Mouse (Mus musculus) MEL (cell line): ENCODE data around the gene Med23. TPM values are rescaled to one million over a fixed set of nuclear protein-coding genes. Genes with fewer than 3 reads are reported as not detected.

Experiments
- DNase-seq: peaks from one replicate; pipeline ENCODE4 v3.0.0; 2011; ENCODE audit warnings: low read depth, low spot score
- H3K27ac ChIP-seq: 2 replicates; pipeline ENCODE4 v1.5.1; 2012; ENCODE audit warnings: low read depth, mild to moderate bottlenecking, control low read depth, low read length, moderate library complexity; ENCODE audit not compliant: control insufficient read depth
- H3K27me3 ChIP-seq, 2 experiments: fragments of 150-350 bp in 1 of 2; sonication (generic) in 1 of 2; 2 replicates each; pipeline ENCODE4 v1.6.1; 2012; ENCODE audit warnings: low read length in 2 of 2, mild to moderate bottlenecking in 2 of 2, improper control_type of control experiment in 1 of 2, moderate library complexity in 1 of 2; ENCODE audit not compliant: insufficient read depth in 2 of 2, control insufficient read depth in 1 of 2
- H3K36me3 ChIP-seq, 2 experiments: 2 replicates each; pipeline ENCODE4 v1.6.1; 2012 to 2014; ENCODE audit warnings: low read length in 2 of 2, improper control_type of control experiment in 1 of 2, inconsistent platforms in 1 of 2, mild to moderate bottlenecking in 1 of 2; ENCODE audit not compliant: insufficient read depth in 2 of 2, control insufficient read depth in 1 of 2
- H3K4me1 ChIP-seq, 2 experiments: fragments of 150-350 bp in 1 of 2; sonication (generic) in 1 of 2; 2 replicates each; pipeline ENCODE4 v1.6.1; 2012; ENCODE audit warnings: low read length in 2 of 2, improper control_type of control experiment in 1 of 2, mild to moderate bottlenecking in 1 of 2; ENCODE audit not compliant: insufficient read depth in 2 of 2, control insufficient read depth in 1 of 2
- H3K4me3 ChIP-seq, 2 experiments: fragments of 150-350 bp in 1 of 2; sonication (generic) in 1 of 2; 2 replicates each; pipeline ENCODE4 v1.5.1; 2012; ENCODE audit warnings: low read depth in 2 of 2, low read length in 2 of 2, mild to moderate bottlenecking in 2 of 2, moderate library complexity in 2 of 2, control low read depth in 1 of 2, improper control_type of control experiment in 1 of 2; ENCODE audit not compliant: control insufficient read depth in 1 of 2, insufficient read depth in 1 of 2
- H3K79me2 ChIP-seq: 2 replicates; pipeline ENCODE4 v1.6.1; 2012; ENCODE audit warnings: mild to moderate bottlenecking, low read length, moderate library complexity; ENCODE audit not compliant: control insufficient read depth, poor library complexity, insufficient read depth
- H3K9ac ChIP-seq: 2 replicates; pipeline ENCODE4 v1.6.1; 2012; ENCODE audit warnings: low read depth, mild to moderate bottlenecking, control low read depth, low read length, moderate library complexity; ENCODE audit not compliant: control insufficient read depth, poor library complexity, severe bottlenecking
- H3K9me3 ChIP-seq: fragments of 150-350 bp; sonication (generic); replicated peaks from 2 replicates; pipeline ENCODE4 v1.6.1; 2012; ENCODE audit warnings: mild to moderate bottlenecking, low read length, improper control_type of control experiment, moderate library complexity; ENCODE audit not compliant: insufficient read depth
- CTCF ChIP-seq, 3 experiments: IDR thresholded peaks in 2 of 3; conservative IDR thresholded peaks in 1 of 3; 2 replicates each; pipeline ENCODE4 v1.5.1; 2011 to 2012; ENCODE audit warnings: low read length in 3 of 3, low read depth in 2 of 3, mild to moderate bottlenecking in 2 of 3, improper control_type of control experiment in 1 of 3, inconsistent platforms in 1 of 3, mixed read lengths in 1 of 3, moderate library complexity in 1 of 3; ENCODE audit not compliant: control insufficient read depth in 1 of 3, insufficient read depth in 1 of 3, poor library complexity in 1 of 3, severe bottlenecking in 1 of 3
- EP300 ChIP-seq, 2 experiments: IDR thresholded peaks; 2 replicates each; pipeline ENCODE4 v1.6.1; 2011; ENCODE audit warnings: improper control_type of control experiment in 2 of 2, low read length in 2 of 2, low read depth in 1 of 2, mild to moderate bottlenecking in 1 of 2
- ETS1 ChIP-seq: IDR thresholded peaks from 2 replicates; pipeline ENCODE4 v1.6.1; 2012; ENCODE audit warnings: low read depth, mild to moderate bottlenecking, inconsistent platforms, low read length, improper control_type of control experiment, moderate library complexity
- KAT2A ChIP-seq: conservative IDR thresholded peaks from 2 replicates; pipeline ENCODE4 v1.6.1; 2012; ENCODE audit warnings: low read depth, low read length, improper control_type of control experiment, inconsistent platforms
- MAFK ChIP-seq: IDR thresholded peaks from 2 replicates; pipeline ENCODE4 v1.6.1; 2011; ENCODE audit warnings: low read depth, mild to moderate bottlenecking, low read length, improper control_type of control experiment, borderline replicate concordance
- MAX ChIP-seq: IDR thresholded peaks from 2 replicates; pipeline ENCODE4 v1.6.1; 2011; ENCODE audit warnings: low read length, improper control_type of control experiment
- MAZ ChIP-seq: IDR thresholded peaks from 2 replicates; pipeline ENCODE4 v1.6.1; 2012; ENCODE audit warnings: low read depth, mild to moderate bottlenecking, inconsistent platforms, low read length, improper control_type of control experiment
- MEF2A ChIP-seq: IDR thresholded peaks from 2 replicates; pipeline ENCODE4 v1.6.1; 2014; ENCODE audit warnings: low read depth, mild to moderate bottlenecking, inconsistent platforms, low read length, improper control_type of control experiment; ENCODE audit not compliant: poor library complexity, insufficient replicate concordance, severe bottlenecking; ENCODE audit errors: extremely low read depth
- MXI1 ChIP-seq: IDR thresholded peaks from 2 replicates; pipeline ENCODE4 v1.6.1; 2011; ENCODE audit warnings: mild to moderate bottlenecking, low read depth, low read length, improper control_type of control experiment
- MYC ChIP-seq: IDR thresholded peaks from 2 replicates; pipeline ENCODE4 v1.6.1; 2011; ENCODE audit warnings: low read depth, mild to moderate bottlenecking, low read length, improper control_type of control experiment, moderate library complexity
- NRF1 ChIP-seq: IDR thresholded peaks from 2 replicates; pipeline ENCODE4 v1.6.1; 2014; ENCODE audit warnings: low read depth, mild to moderate bottlenecking, inconsistent platforms, low read length, improper control_type of control experiment, moderate library complexity; ENCODE audit not compliant: poor library complexity, insufficient read depth, severe bottlenecking
- POLR2AphosphoS2 ChIP-seq: IDR thresholded peaks from 2 replicates; pipeline ENCODE4 v1.6.1; 2011; ENCODE audit warnings: low read length, improper control_type of control experiment
- RAD21 ChIP-seq: IDR thresholded peaks from 2 replicates; pipeline ENCODE4 v1.6.1; 2011; ENCODE audit warnings: mild to moderate bottlenecking, low read depth, low read length, improper control_type of control experiment
- RCOR1 ChIP-seq: IDR thresholded peaks from 2 replicates; pipeline ENCODE4 v1.6.1; 2012; ENCODE audit warnings: low read depth, mild to moderate bottlenecking, inconsistent platforms, low read length, improper control_type of control experiment
- SIN3A ChIP-seq: IDR thresholded peaks from 2 replicates; pipeline ENCODE4 v1.6.1; 2012; ENCODE audit warnings: low read length, improper control_type of control experiment, inconsistent platforms
- SMC3 ChIP-seq: IDR thresholded peaks from 2 replicates; pipeline ENCODE4 v1.6.1; 2011; ENCODE audit warnings: low read depth, low read length, improper control_type of control experiment
- TCF12 ChIP-seq: IDR thresholded peaks from 2 replicates; pipeline ENCODE4 v1.6.1; 2014; ENCODE audit warnings: low read depth, mild to moderate bottlenecking, inconsistent platforms, low read length, improper control_type of control experiment, moderate library complexity
- USF1 ChIP-seq: IDR thresholded peaks from 2 replicates; pipeline ENCODE4 v1.6.1; 2014; ENCODE audit warnings: low read depth, mild to moderate bottlenecking, inconsistent platforms, low read length, improper control_type of control experiment, moderate library complexity
- USF2 ChIP-seq, 2 experiments: IDR thresholded peaks; 2 replicates each; pipeline ENCODE4 v1.6.1; 2011 to 2012; ENCODE audit warnings: improper control_type of control experiment in 2 of 2, low read length in 2 of 2, borderline replicate concordance in 1 of 2, inconsistent platforms in 1 of 2, low read depth in 1 of 2, mild to moderate bottlenecking in 1 of 2; ENCODE audit not compliant: insufficient read depth in 1 of 2
- ZMIZ1 ChIP-seq: IDR thresholded peaks from 2 replicates; pipeline ENCODE4 v1.6.1; 2012; ENCODE audit warnings: low read depth, mild to moderate bottlenecking, inconsistent platforms, low read length, improper control_type of control experiment, moderate library complexity
- polyA plus RNA-seq, 2 experiments: library from polyadenylated mRNA; stranded (reverse) in 1 of 2; unstranded in 1 of 2; fragments of >175 nt in 1 of 2; fragments of >200 nt in 1 of 2; gene quantifications; 2 replicates each; pipeline versions ENCODE4 v1.2.1 to v1.2.4; 2012; ENCODE audit warnings: low replicate concordance in 2 of 2, low read depth in 1 of 2; ENCODE audit not compliant: insufficient read length in 2 of 2, insufficient read depth in 1 of 2, missing spikeins in 1 of 2
- total RNA-seq: library from RNA; depleted of rRNA; stranded (reverse); fragments of 300-350 nt; gene quantifications from 2 replicates; pipeline ENCODE4 v1.2.3, GENCODE M21; 2012

Med23 gene
- total and polyA plus RNA-seq, 3 experiments: 18.8 to 52.2 (median 23.7) TPM

DNA sequence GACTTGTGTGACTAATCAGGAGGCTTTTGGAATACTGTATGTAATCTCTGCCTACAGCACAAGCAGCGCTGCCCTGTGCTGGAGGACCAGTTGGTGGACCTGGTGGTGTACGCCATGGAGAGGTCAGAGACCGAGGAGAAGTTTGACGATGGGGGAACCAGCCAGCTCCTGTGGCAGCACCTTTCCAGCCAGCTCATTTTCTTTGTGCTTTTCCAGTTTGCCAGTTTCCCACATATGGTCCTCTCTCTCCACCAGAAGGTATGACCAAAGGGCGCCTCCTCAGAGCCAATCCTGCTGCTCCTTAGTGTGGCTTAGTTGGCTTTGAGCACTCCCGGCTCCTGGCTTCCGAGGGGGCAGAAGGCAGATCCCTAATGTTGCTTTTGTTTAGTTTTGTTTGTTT is 18.6 kb downstream of the Med23 start:
- DNase-seq: no peak
- Histone ChIP-seq H3K27ac (no peak overlapping the region), H3K36me3 (peaks cover 0 to 11% of the 10 kb centered on the region in 2 experiments; a peak in 3 of 4 replicates), H3K79me2 (no peaks in the 10 kb centered on the region), H3K9ac (no peak overlapping the region), H3K4me3 (no peak overlapping the region), H3K9me3 (no peaks in the 10 kb centered on the region), H3K27me3 (no peaks in the 10 kb centered on the region), H3K4me1 (no peaks in the 10 kb centered on the region)
- no peak for TF ChIP-seq MXI1
- no peak for TF ChIP-seq USF1
- TF ChIP-seq RCOR1: no peak
- TF ChIP-seq MAFK: no peak
- no peak for TF ChIP-seq EP300 (IDR thresholded peaks at IDR 0.05; ENCODE audit: low read depth in 1 of 2, low read length in 2 of 2)
- no peak for TF ChIP-seq CTCF (IDR thresholded peaks at IDR 0.05 in 2 of 3, conservative IDR thresholded peaks at IDR 0.05 in 1 of 3; ENCODE audit: control insufficient read depth in 1 of 3, insufficient read depth in 1 of 3, low read depth in 2 of 3, low read length in 3 of 3, poor library complexity in 1 of 3, severe bottlenecking in 1 of 3)

DNA sequence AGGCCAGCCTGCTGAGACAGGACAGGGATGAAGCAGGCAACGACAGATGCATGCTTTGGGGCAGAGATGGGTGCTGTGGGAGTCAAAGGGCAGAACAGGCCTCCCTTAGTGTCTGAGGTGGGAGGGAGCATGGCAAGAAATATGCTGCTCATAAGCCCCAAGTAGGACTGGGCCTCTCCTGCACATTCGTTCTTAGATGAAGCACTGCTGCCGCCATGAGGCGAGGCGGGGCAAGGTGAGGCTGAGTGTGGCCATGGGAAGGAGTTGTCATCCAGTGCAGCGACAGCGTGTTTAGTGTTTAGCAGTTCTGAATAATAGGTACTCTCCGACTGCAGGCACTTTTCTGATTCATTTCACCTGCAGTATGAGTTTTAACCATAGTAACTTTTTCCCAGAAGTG is 26.1 kb downstream of the Med23 start:
- TF ChIP-seq RAD21: no peak
- no peaks in the 10 kb centered on the region for H3K4me1 ChIP-seq
- no peaks in the 10 kb centered on the region for H3K79me2 ChIP-seq
- H3K9me3 ChIP-seq: no peaks in the 10 kb centered on the region
- DNase-seq: no peak
- H3K9ac ChIP-seq: no peak overlapping the region
- no peak overlapping the region for H3K27ac ChIP-seq
- H3K27me3 ChIP-seq: no peaks in the 10 kb centered on the region
- no peak overlapping the region for H3K4me3 ChIP-seq
- peaks cover 0 to 19% of the 10 kb centered on the region in 2 experiments; a peak in 2 of 4 replicates for H3K36me3 ChIP-seq

DNA sequence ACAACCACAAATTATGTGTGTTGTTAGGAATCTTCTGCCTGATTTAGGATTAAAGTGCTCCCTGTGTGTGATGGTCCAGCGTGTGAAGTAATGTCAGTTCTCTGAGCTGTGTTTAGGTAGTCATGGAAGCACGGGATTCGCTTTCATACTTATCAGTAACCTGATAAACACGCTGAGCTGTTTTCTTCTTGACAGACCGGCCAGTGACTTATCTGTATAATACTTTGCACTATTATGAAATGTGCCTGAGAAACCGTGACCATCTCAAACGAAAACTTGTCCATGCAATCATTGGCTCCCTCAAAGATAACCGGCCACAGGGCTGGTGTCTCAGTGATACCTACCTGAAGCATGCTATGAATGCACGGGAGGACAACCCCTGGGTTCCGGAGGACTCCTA is 35.8 kb downstream of the Med23 start:
- Histone ChIP-seq H3K9ac (no peak overlapping the region), H3K9me3 (no peaks in the 10 kb centered on the region), H3K4me3 (no peak overlapping the region), H3K27me3 (no peaks in the 10 kb centered on the region), H3K4me1 (no peaks in the 10 kb centered on the region), H3K36me3 (peaks cover 0 to 7% of the 10 kb centered on the region in 2 experiments; a peak in 2 of 4 replicates), H3K79me2 (no peaks in the 10 kb centered on the region), H3K27ac (no peak overlapping the region)
- DNase-seq: no peak
- TF ChIP-seq SMC3: no peak

DNA sequence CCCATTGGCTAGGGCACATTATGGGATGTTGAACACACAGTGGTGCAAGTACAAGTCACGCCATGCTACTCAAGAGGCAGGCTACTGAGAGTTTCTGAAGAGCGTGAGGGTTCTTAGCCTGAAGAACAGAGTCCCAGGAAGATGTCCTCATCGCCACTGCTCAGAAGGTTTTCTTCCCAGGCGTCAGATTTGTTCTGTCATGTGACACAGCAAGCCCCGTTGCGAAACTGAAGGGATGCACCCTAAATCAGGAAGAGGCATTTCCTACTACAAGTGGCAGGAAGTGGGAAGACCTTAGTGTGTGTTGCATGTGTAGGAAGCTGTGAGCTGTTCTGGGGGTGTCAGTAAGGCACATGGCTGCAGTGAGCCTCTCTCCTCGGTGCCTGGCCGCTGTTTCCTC is 41.4 kb downstream of the Med23 start:
- Histone ChIP-seq H3K27ac (no peak overlapping the region), H3K4me1 (no peaks in the 10 kb centered on the region), H3K27me3 (no peaks in the 10 kb centered on the region), H3K9ac (no peak overlapping the region), H3K36me3 (peaks cover 0 to 7% of the 10 kb centered on the region in 2 experiments; a peak in 2 of 4 replicates), H3K79me2 (no peaks in the 10 kb centered on the region), H3K9me3 (no peaks in the 10 kb centered on the region), H3K4me3 (no peak overlapping the region)
- no peak for DNase-seq
- TF ChIP-seq MXI1: no peak
- no peak for TF ChIP-seq TCF12
- no peak for TF ChIP-seq KAT2A
- TF ChIP-seq MEF2A: no peak
- TF ChIP-seq MAX: no peak
- no peak for TF ChIP-seq CTCF (IDR thresholded peaks at IDR 0.05 in 2 of 3, conservative IDR thresholded peaks at IDR 0.05 in 1 of 3; ENCODE audit: control insufficient read depth in 1 of 3, insufficient read depth in 1 of 3, low read depth in 2 of 3, low read length in 3 of 3, poor library complexity in 1 of 3, severe bottlenecking in 1 of 3)
- TF ChIP-seq RCOR1: no peak
- TF ChIP-seq EP300 (IDR thresholded peaks at IDR 0.05; ENCODE audit: low read depth in 1 of 2, low read length in 2 of 2): no peak
- no peak for TF ChIP-seq ETS1
- no peak for TF ChIP-seq ZMIZ1
- TF ChIP-seq MYC: no peak
- TF ChIP-seq POLR2AphosphoS2: no peak
- no peak for TF ChIP-seq USF2 (IDR thresholded peaks at IDR 0.05; ENCODE audit: borderline replicate concordance in 1 of 2, insufficient read depth in 1 of 2, low read depth in 1 of 2, low read length in 2 of 2)
- no peak for TF ChIP-seq SIN3A
- no peak for TF ChIP-seq NRF1
- no peak for TF ChIP-seq MAZ
